Mouse (Mus musculus) skeletal muscle tissue, adult 2 months (tissue): ENCODE measurements at regions not wholly inside any gene's neighbourhood (a gene's known extent, or its start where the extent isn't known, plus 50 kb on each side); places are given as distances from the start of the nearest gene placed in this dataset.
"Not testable (repeated sequence)": the region's sequence is repeated elsewhere in the genome, so short reads cannot be mapped to it uniquely, and the experiment has no call there.

Experiments
- DNase-seq: peaks from one replicate; pipeline ENCODE4 v3.0.0-alpha.2; 2012; ENCODE audit warnings: low read depth, low spot score

GRCm38 (mm10) chr3:21726747-21727505 lies 349.5 kb upstream of the Tbl1xr1 start:
- DNase-seq = no peak

GRCm38 (mm10) chr3:21728019-21728418 lies 348.4 kb upstream of the Tbl1xr1 start:
- no peak for DNase-seq

GRCm38 (mm10) chr3:21729328-21729727 lies 347.1 kb upstream of the Tbl1xr1 start:
- DNase-seq = no peak

GRCm38 (mm10) chr3:21735688-21736087 lies 340.8 kb upstream of the Tbl1xr1 start:
- DNase-seq = not testable (repeated sequence)

- no peak for DNase-seq
Measured at GRCm38 (mm10) chr3:21739720-21740119, 336.7 kb upstream of the Tbl1xr1 start.

GRCm38 (mm10) chr3:21744107-21744506 lies 332.3 kb upstream of the Tbl1xr1 start:
- DNase-seq = no peak

- no peak for DNase-seq
Measured at GRCm38 (mm10) chr3:21760516-21761218, 315.8 kb upstream of the Tbl1xr1 start.

GRCm38 (mm10) chr3:21761219-21761600 lies 315.2 kb upstream of the Tbl1xr1 start:
- no peak for DNase-seq

- peak; percentile 17 for DNase-seq
Measured at GRCm38 (mm10) chr3:21761909-21762308, 314.5 kb upstream of the Tbl1xr1 start.

GRCm38 (mm10) chr3:21768081-21768480 lies 308.4 kb upstream of the Tbl1xr1 start:
- no peak for DNase-seq

GRCm38 (mm10) chr3:21769920-21770547 lies 306.4 kb upstream of the Tbl1xr1 start:
- DNase-seq = peak; percentile 42

GRCm38 (mm10) chr3:21771752-21772298 lies 304.6 kb upstream of the Tbl1xr1 start:
- no peak for DNase-seq

- DNase-seq = no peak
Measured at GRCm38 (mm10) chr3:21774172-21774842, 302.1 kb upstream of the Tbl1xr1 start.

GRCm38 (mm10) chr3:21778789-21779188 lies 297.7 kb upstream of the Tbl1xr1 start:
- no peak for DNase-seq

- no peak for DNase-seq
Measured at GRCm38 (mm10) chr3:21791983-21792631, 284.3 kb upstream of the Tbl1xr1 start.

- DNase-seq = peak; percentile 16
Measured at GRCm38 (mm10) chr3:21798139-21798538, 278.3 kb upstream of the Tbl1xr1 start.

- DNase-seq = not testable (repeated sequence)
Measured at GRCm38 (mm10) chr3:21803886-21804285, 272.6 kb upstream of the Tbl1xr1 start.

- DNase-seq = no peak
Measured at GRCm38 (mm10) chr3:21806494-21807157, 269.8 kb upstream of the Tbl1xr1 start.

GRCm38 (mm10) chr3:21808539-21808938 lies 267.9 kb upstream of the Tbl1xr1 start:
- DNase-seq = no peak

GRCm38 (mm10) chr3:21809769-21810470 lies 266.5 kb upstream of the Tbl1xr1 start:
- DNase-seq = no peak
